In genomic region chr16:10369996-10370395, GRCm38 (mm10) we compare ENCODE assay signal across 12 mouse cellular contexts. TPM values are rescaled to one million over a fixed set of nuclear protein-coding genes. Genes with fewer than 3 reads are reported as not detected.
DNase-seq lines count a peak whose midpoint lies in the region; ATAC-seq and TF ChIP-seq lines count a peak whose summit lies in the region.
"Had no signal": no experiment of that assay in that cellular context is flagged by ENCODE, and none has a peak within 500 bp of the region (broad histone marks: within the 10 kb centered on the region; RNA-seq: fewer than 3 reads in every experiment).

No protein-coding gene starts in this region.

- H3K36me3 ChIP-seq in forebrain, embryonic 10.5 days (replicated peaks), result no peaks in the 10 kb centered on the region
- no peaks in the 10 kb centered on the region for H3K36me3 ChIP-seq in forebrain, embryonic 13.5 days (ENCODE audit: poor library complexity, severe bottlenecking)
- no peaks in the 10 kb centered on the region for H3K36me3 ChIP-seq in kidney, embryonic 16.5 days (ENCODE audit: insufficient read depth, low read length)
- H3K36me3 ChIP-seq in kidney, adult 2 months (ENCODE audit: control insufficient read depth, insufficient read depth, low read length), result no peaks in the 10 kb centered on the region
- no peaks in the 10 kb centered on the region for H3K36me3 ChIP-seq in limb, embryonic 14.5 days (ENCODE audit: control insufficient read depth, insufficient read depth, low read length)
- H3K36me3 ChIP-seq in intestine, embryonic 16.5 days (ENCODE audit: control insufficient read depth, insufficient read depth, low read length), result no peaks in the 10 kb centered on the region

- peak overlapping the region; percentile 48 for H3K27ac ChIP-seq in forebrain, embryonic 10.5 days
- no peak overlapping the region; the same call in 1 of the 2 replicates for H3K27ac ChIP-seq in forebrain, embryonic 13.5 days
- H3K27ac ChIP-seq in kidney, embryonic 16.5 days (ENCODE audit: low read length), result peak overlapping the region; percentile 83
- no peak overlapping the region for H3K27ac ChIP-seq in kidney, adult 2 months (ENCODE audit: insufficient read depth, low read depth, low read length)
- peak overlapping the region; percentile 38; the same call in 1 of the 2 replicates for H3K27ac ChIP-seq in limb, embryonic 14.5 days (replicated peaks; ENCODE audit: low read depth, low read length)
- no peak overlapping the region for H3K27ac ChIP-seq in intestine, embryonic 16.5 days (ENCODE audit: low read length)
- H3K27ac ChIP-seq: liver, embryonic 14.5 days had no signal

- no peak overlapping the region for H3K9ac ChIP-seq in forebrain, embryonic 13.5 days
- 0 out of 2 replicates have a peak overlapping the region, but pooled peaks have one; percentile 1 for H3K9ac ChIP-seq in kidney, embryonic 16.5 days (replicated peaks; ENCODE audit: low read length)
- H3K9ac ChIP-seq in limb, embryonic 14.5 days (ENCODE audit: low read depth, low read length, severe bottlenecking), result no peak overlapping the region
- H3K9ac ChIP-seq in intestine, embryonic 16.5 days (ENCODE audit: low read depth, low read length), result no peak overlapping the region
- H3K9ac ChIP-seq: liver, embryonic 14.5 days had no signal

- ATAC-seq in forebrain, embryonic 13.5 days, result no peak
- no peak for ATAC-seq in kidney, embryonic 16.5 days (ENCODE audit: low FRiP score, low TSS enrichment)
- ATAC-seq in limb, embryonic 14.5 days (ENCODE audit: low FRiP score, low read depth), result no peak
- no peak for ATAC-seq in intestine, embryonic 16.5 days

- DNase-seq in forebrain, embryonic 10.5 days (ENCODE audit: extremely low spot score, low spot score), result no peak
- DNase-seq in kidney, adult 2 months, result no peak
- peak; percentile 33 for DNase-seq in R1 (ENCODE audit: low read depth, low spot score)
- no peak for DNase-seq in limb, embryonic 14.5 days (ENCODE audit: low spot score)
- DNase-seq in embryo, embryonic 9.5 days (ENCODE audit: extremely low spot score), result no peak
- DNase-seq: cerebellum, adult 11 months; heart, adult 11 months had no signal

- H3K27me3 ChIP-seq in forebrain, embryonic 10.5 days (ENCODE audit: poor library complexity, severe bottlenecking), result peaks cover 7% of the 10 kb centered on the region
- H3K27me3 ChIP-seq in forebrain, embryonic 13.5 days, result no peaks in the 10 kb centered on the region
- no peaks in the 10 kb centered on the region for H3K27me3 ChIP-seq in kidney, embryonic 16.5 days (ENCODE audit: insufficient read depth, low read length)
- no peaks in the 10 kb centered on the region for H3K27me3 ChIP-seq in kidney, adult 2 months (replicated peaks; ENCODE audit: control insufficient read depth, insufficient read depth, low read length)
- no peaks in the 10 kb centered on the region for H3K27me3 ChIP-seq in limb, embryonic 14.5 days (ENCODE audit: control insufficient read depth, insufficient read depth, low read length)
- no peaks in the 10 kb centered on the region for H3K27me3 ChIP-seq in intestine, embryonic 16.5 days (replicated peaks; ENCODE audit: control insufficient read depth, insufficient read depth, low read length)

- H3K9me3 ChIP-seq in forebrain, embryonic 10.5 days, result no peaks in the 10 kb centered on the region
- no peaks in the 10 kb centered on the region for H3K9me3 ChIP-seq in forebrain, embryonic 13.5 days (replicated peaks)
- no peaks in the 10 kb centered on the region for H3K9me3 ChIP-seq in kidney, embryonic 16.5 days (ENCODE audit: low read length)
- H3K9me3 ChIP-seq in limb, embryonic 14.5 days (ENCODE audit: control insufficient read depth, low read length), result no peaks in the 10 kb centered on the region
- H3K9me3 ChIP-seq in intestine, embryonic 16.5 days (ENCODE audit: control insufficient read depth, low read length), result no peaks in the 10 kb centered on the region

- H3K4me1 ChIP-seq in forebrain, embryonic 10.5 days, result peaks cover 41% of the 10 kb centered on the region
- peaks cover 24% of the 10 kb centered on the region for H3K4me1 ChIP-seq in forebrain, embryonic 13.5 days
- H3K4me1 ChIP-seq in kidney, embryonic 16.5 days (ENCODE audit: insufficient read depth, low read length), result peaks cover 26% of the 10 kb centered on the region
- H3K4me1 ChIP-seq in kidney, adult 2 months (ENCODE audit: control insufficient read depth, insufficient read depth, low read length), result no peaks in the 10 kb centered on the region
- peaks cover 24% of the 10 kb centered on the region for H3K4me1 ChIP-seq in limb, embryonic 14.5 days (ENCODE audit: control insufficient read depth, insufficient read depth, low read length)
- H3K4me1 ChIP-seq in intestine, embryonic 16.5 days (ENCODE audit: control insufficient read depth, insufficient read depth, low read length), result peaks cover 19% of the 10 kb centered on the region; the same call in 1 of the 2 replicates

- H3K4me3 ChIP-seq in forebrain, embryonic 10.5 days, result no peak overlapping the region
- no peak overlapping the region for H3K4me3 ChIP-seq in forebrain, embryonic 13.5 days
- no peak overlapping the region for H3K4me3 ChIP-seq in kidney, embryonic 16.5 days (ENCODE audit: low read length)
- no peak overlapping the region for H3K4me3 ChIP-seq in kidney, adult 2 months (ENCODE audit: insufficient read depth, low read depth, low read length)
- no peak overlapping the region for H3K4me3 ChIP-seq in limb, embryonic 14.5 days (replicated peaks; ENCODE audit: low read length)
- H3K4me3 ChIP-seq in intestine, embryonic 16.5 days (ENCODE audit: low read length), result no peak overlapping the region
- H3K4me3 ChIP-seq: myocyte had no signal

- no peak overlapping the region for H3K4me2 ChIP-seq in forebrain, embryonic 13.5 days
- H3K4me2 ChIP-seq in kidney, embryonic 16.5 days (replicated peaks; ENCODE audit: low read depth, low read length), result no peak overlapping the region
- H3K4me2 ChIP-seq in limb, embryonic 14.5 days (replicated peaks; ENCODE audit: low read depth, low read length, severe bottlenecking), result no peak overlapping the region
- H3K4me2 ChIP-seq in intestine, embryonic 16.5 days (ENCODE audit: low read depth, low read length), result no peak overlapping the region

- TF ChIP-seq POLR2A in kidney, adult 2 months (IDR thresholded peaks at IDR 0.05; ENCODE audit: low read depth, low read length), result no peak
- no peak for TF ChIP-seq POLR2A in limb, embryonic 14.5 days (IDR thresholded peaks at IDR 0.05; ENCODE audit: borderline replicate concordance, extremely low read depth, insufficient read depth, insufficient read length)

- WGBS in forebrain, embryonic 10.5 days, result 85% methylated on average over 1 of the region's 1 CpGs
- WGBS in forebrain, embryonic 13.5 days, result 75% methylated on average over 1 of the region's 1 CpGs
- 50% methylated on average over 1 of the region's 1 CpGs for WGBS in kidney, embryonic 16.5 days
- 72% methylated on average over 1 of the region's 1 CpGs for WGBS in kidney, adult 2 months
- WGBS in limb, embryonic 14.5 days, result 78% methylated on average over 1 of the region's 1 CpGs
- WGBS in intestine, embryonic 16.5 days, result 61% methylated on average over 1 of the region's 1 CpGs

- TF ChIP-seq CTCF in kidney, adult 2 months (conservative IDR thresholded peaks at IDR 0.05; ENCODE audit: insufficient read depth, insufficient read length, low read depth, low read length), result no peak

RNA-seq across cellular contexts. Expression of gene Tekt5, which starts 25.3 kb away (rescaled TPM):
- 0.10 TPM in 1 of 2 replicates, not detected in the other for polyA plus RNA-seq in forebrain, embryonic 10.5 days (2016; fragmentation: Nextera tagmentation; extraction: Ambion mirVana)
- polyA plus RNA-seq in forebrain, embryonic 13.5 days (2015; fragmentation: Nextera tagmentation; extraction: Ambion mirVana), result 0.74 and 1.4 TPM in 2 replicates
- 0.70 and 0.87 TPM in 2 replicates for polyA plus RNA-seq in kidney, embryonic 16.5 days (2015; fragmentation: Nextera tagmentation; extraction: Ambion mirVana)
- polyA plus RNA-seq in kidney, adult 2 months (2012; rRNA removed), result 0.64 and 0.77 TPM in 2 replicates
- polyA plus RNA-seq in limb, embryonic 14.5 days (2012; rRNA removed), result 1.2 and 1.4 TPM in 2 replicates
- polyA plus RNA-seq in limb, embryonic 14.5 days (2014; fragmentation: Nextera tagmentation; extraction: Ambion mirVana), result 1.1 and 2.0 TPM in 2 replicates
- 0.27 and 0.35 TPM in 2 replicates for polyA plus RNA-seq in intestine, embryonic 16.5 days (2015; fragmentation: Nextera tagmentation; extraction: Ambion mirVana)

RNA-seq across cellular contexts. Expression of gene Nubp1, which starts 41.8 kb away (rescaled TPM):
- polyA plus RNA-seq in forebrain, embryonic 10.5 days (2016; fragmentation: Nextera tagmentation; extraction: Ambion mirVana), result 80.9 and 81.3 TPM in 2 replicates
- polyA plus RNA-seq in forebrain, embryonic 13.5 days (2015; fragmentation: Nextera tagmentation; extraction: Ambion mirVana), result 51.9 and 56.4 TPM in 2 replicates
- 69.9 and 71.8 TPM in 2 replicates for polyA plus RNA-seq in kidney, embryonic 16.5 days (2015; fragmentation: Nextera tagmentation; extraction: Ambion mirVana)
- 28.1 and 30.5 TPM in 2 replicates for polyA plus RNA-seq in kidney, adult 2 months (2012; rRNA removed)
- 46.1 and 46.9 TPM in 2 replicates for polyA plus RNA-seq in limb, embryonic 14.5 days (2012; rRNA removed)
- polyA plus RNA-seq in limb, embryonic 14.5 days (2014; fragmentation: Nextera tagmentation; extraction: Ambion mirVana), result 59.0 and 64.6 TPM in 2 replicates
- 52.0 and 52.6 TPM in 2 replicates for polyA plus RNA-seq in intestine, embryonic 16.5 days (2015; fragmentation: Nextera tagmentation; extraction: Ambion mirVana)

RNA-seq across cellular contexts. Expression of gene Emp2, which starts 56.2 kb away (rescaled TPM):
- 2.1 and 2.2 TPM in 2 replicates for polyA plus RNA-seq in forebrain, embryonic 10.5 days (2016; fragmentation: Nextera tagmentation; extraction: Ambion mirVana)
- 2.2 and 2.3 TPM in 2 replicates for polyA plus RNA-seq in forebrain, embryonic 13.5 days (2015; fragmentation: Nextera tagmentation; extraction: Ambion mirVana)
- polyA plus RNA-seq in kidney, embryonic 16.5 days (2015; fragmentation: Nextera tagmentation; extraction: Ambion mirVana), result 24.6 and 28.7 TPM in 2 replicates
- polyA plus RNA-seq in kidney, adult 2 months (2012; rRNA removed), result 22.3 and 23.3 TPM in 2 replicates
- 33.9 and 35.2 TPM in 2 replicates for polyA plus RNA-seq in limb, embryonic 14.5 days (2012; rRNA removed)
- 39.2 and 41.7 TPM in 2 replicates for polyA plus RNA-seq in limb, embryonic 14.5 days (2014; fragmentation: Nextera tagmentation; extraction: Ambion mirVana)
- polyA plus RNA-seq in intestine, embryonic 16.5 days (2015; fragmentation: Nextera tagmentation; extraction: Ambion mirVana), result 18.5 and 19.3 TPM in 2 replicates

Comparison
In these comparisons a context has a peak if more than half of its experiments do, and no peak if none do; other contexts are left out.
1. H3K27ac ChIP-seq: peak in forebrain, embryonic 10.5 days (single experiment), kidney, embryonic 16.5 days (single experiment) and limb, embryonic 14.5 days (single experiment); none in forebrain, embryonic 13.5 days (single experiment), kidney, adult 2 months (single experiment) and intestine, embryonic 16.5 days (single experiment).